Comparison of ENCODE assay signal across 8 mouse cellular contexts in genomic region chr15:97970299-97970698, GRCm38 (mm10). TPM values are rescaled to one million over a fixed set of nuclear protein-coding genes. Genes with fewer than 3 reads are reported as not detected.
DNase-seq lines count a peak whose midpoint lies in the region; ATAC-seq and TF ChIP-seq lines count a peak whose summit lies in the region.
"Had no signal": no experiment of that assay in that cellular context is flagged by ENCODE, and none has a peak within 500 bp of the region (broad histone marks: within the 10 kb centered on the region; RNA-seq: fewer than 3 reads in every experiment).

No protein-coding gene starts in this region.

- no peaks in the 10 kb centered on the region for H3K36me3 ChIP-seq in kidney, embryonic 16.5 days (ENCODE audit: insufficient read depth, low read length)

- 0 out of 2 replicates have a peak, but pooled peaks have one; percentile 42 for ATAC-seq in kidney, embryonic 16.5 days (ENCODE audit: low FRiP score, low TSS enrichment)
- ATAC-seq in erythroblast, adult 5-6 weeks (replicated peaks; ENCODE audit: low FRiP score, poor library complexity, severe bottlenecking): no peak

- H3K4me2 ChIP-seq in kidney, embryonic 16.5 days (replicated peaks; ENCODE audit: low read depth, low read length): no peak overlapping the region
- H3K4me2 ChIP-seq: limb, embryonic 13.5 days had no signal

- 45% methylated on average over 6 of the region's 6 CpGs for WGBS in kidney, embryonic 16.5 days
- 46% methylated on average over 6 of the region's 6 CpGs for WGBS in bone marrow, adult 2 months

- TF ChIP-seq POLR2A in bone marrow, adult 2 months (IDR thresholded peaks at IDR 0.05; ENCODE audit: borderline replicate concordance, control insufficient read depth, low read depth, low read length): no peak

- H3K27me3 ChIP-seq in kidney, embryonic 16.5 days (ENCODE audit: insufficient read depth, low read length): no peaks in the 10 kb centered on the region
- H3K27me3 ChIP-seq: limb, embryonic 13.5 days had no signal

- no peaks in the 10 kb centered on the region for H3K4me1 ChIP-seq in kidney, embryonic 16.5 days (ENCODE audit: insufficient read depth, low read length)
- no peaks in the 10 kb centered on the region for H3K4me1 ChIP-seq in bone marrow, adult 2 months (ENCODE audit: control insufficient read depth, insufficient read depth, low read length)

- no peak overlapping the region for H3K27ac ChIP-seq in kidney, embryonic 16.5 days (ENCODE audit: low read length)
- no peak overlapping the region for H3K27ac ChIP-seq in bone marrow, adult 2 months (ENCODE audit: control insufficient read depth, insufficient read depth, low read depth, low read length, poor library complexity)
- H3K27ac ChIP-seq: limb, embryonic 13.5 days had no signal

- no peak for DNase-seq in kidney, adult 11 months
- peak; percentile 60 for DNase-seq in ES-CJ7 (ENCODE audit: low read depth, low spot score)
- peak; percentile 58 to 71 for DNase-seq in kidney, postnatal 4 days
- DNase-seq in urinary bladder, adult 2 months (ENCODE audit: low spot score): no peak

- H3K9me3 ChIP-seq in kidney, embryonic 16.5 days (ENCODE audit: low read length): no peaks in the 10 kb centered on the region
- H3K9me3 ChIP-seq: limb, embryonic 13.5 days had no signal

- peak; percentile 50 for TF ChIP-seq CTCF in bone marrow, adult 2 months (IDR thresholded peaks at IDR 0.05; ENCODE audit: control insufficient read depth, insufficient read depth, low read length)

- no peak overlapping the region for H3K4me3 ChIP-seq in kidney, embryonic 16.5 days (ENCODE audit: low read length)
- no peak overlapping the region for H3K4me3 ChIP-seq in bone marrow, adult 2 months (replicated peaks; ENCODE audit: control insufficient read depth, low read depth, low read length)
- H3K4me3 ChIP-seq: limb, embryonic 13.5 days had no signal

- no peak overlapping the region for H3K9ac ChIP-seq in kidney, embryonic 16.5 days (replicated peaks; ENCODE audit: low read length)
- H3K9ac ChIP-seq: limb, embryonic 13.5 days had no signal

RNA-seq across cellular contexts. Expression of gene Tmem106c, which starts 6.3 kb away (rescaled TPM):
- polyA plus RNA-seq in kidney, embryonic 16.5 days (2015; fragmentation: Nextera tagmentation; extraction: Ambion mirVana): 56.0 and 61.3 TPM in 2 replicates
- 7.1 and 10.0 TPM in 2 replicates for polyA plus RNA-seq in bone marrow, adult 2 months (2011; ENCODE audit: insufficient read depth, insufficient read length, low replicate concordance, missing spikeins)
- total RNA-seq in erythroblast, adult 5-6 weeks (2015; ENCODE audit: low replicate concordance): 8.2 and 18.3 TPM in 2 replicates
- 1.4 and 4.3 TPM in 2 replicates for total RNA-seq in erythroblast, adult 5-6 weeks (2017; ENCODE audit: low replicate concordance)
- 65.7 and 80.9 TPM in 2 replicates for polyA plus RNA-seq in urinary bladder, adult 2 months (2012; rRNA removed)

RNA-seq across cellular contexts. Expression of gene Col2a1, which starts 34.2 kb away (rescaled TPM):
- 19.0 and 19.5 TPM in 2 replicates for polyA plus RNA-seq in kidney, embryonic 16.5 days (2015; fragmentation: Nextera tagmentation; extraction: Ambion mirVana)
- polyA plus RNA-seq in bone marrow, adult 2 months (2011; ENCODE audit: insufficient read depth, insufficient read length, low replicate concordance, missing spikeins): 0.52 TPM in 1 of 2 replicates, not detected in the other
- not detected in 2 replicates for total RNA-seq in erythroblast, adult 5-6 weeks (2015; ENCODE audit: low replicate concordance)
- not detected in 2 replicates for total RNA-seq in erythroblast, adult 5-6 weeks (2017; ENCODE audit: low replicate concordance)
- 0.08 and 0.10 TPM in 2 replicates for polyA plus RNA-seq in urinary bladder, adult 2 months (2012; rRNA removed)

RNA-seq across cellular contexts. Expression of gene Vdr, which starts 59.9 kb away (rescaled TPM):
- 9.6 and 10.5 TPM in 2 replicates for polyA plus RNA-seq in kidney, embryonic 16.5 days (2015; fragmentation: Nextera tagmentation; extraction: Ambion mirVana)
- polyA plus RNA-seq in bone marrow, adult 2 months (2011; ENCODE audit: insufficient read depth, insufficient read length, low replicate concordance, missing spikeins): 0.88 and 1.5 TPM in 2 replicates
- 0.19 and 0.21 TPM in 2 replicates for total RNA-seq in erythroblast, adult 5-6 weeks (2015; ENCODE audit: low replicate concordance)
- 0.26 TPM in 1 of 2 replicates, not detected in the other for total RNA-seq in erythroblast, adult 5-6 weeks (2017; ENCODE audit: low replicate concordance)
- 1.3 and 1.6 TPM in 2 replicates for polyA plus RNA-seq in urinary bladder, adult 2 months (2012; rRNA removed)

Comparison
In these comparisons a context has a peak if more than half of its experiments do, and no peak if none do; other contexts are left out.
1. DNase-seq: peak in ES-CJ7 (single experiment) and kidney, postnatal 4 days (2 of 2); none in kidney, adult 11 months (single experiment) and urinary bladder, adult 2 months (single experiment).
2. RNA of gene Col2a1, which starts 34.2 kb away (polyA plus RNA-seq): 19.0 to 19.5 TPM in kidney, embryonic 16.5 days; 0.52 TPM in bone marrow, adult 2 months and 0.08 to 0.10 TPM in urinary bladder, adult 2 months; every median in the first group is over 10 times any median in the second.